Comparison of ENCODE assay signal across 8 mouse cellular contexts in the genomic region with DNA sequence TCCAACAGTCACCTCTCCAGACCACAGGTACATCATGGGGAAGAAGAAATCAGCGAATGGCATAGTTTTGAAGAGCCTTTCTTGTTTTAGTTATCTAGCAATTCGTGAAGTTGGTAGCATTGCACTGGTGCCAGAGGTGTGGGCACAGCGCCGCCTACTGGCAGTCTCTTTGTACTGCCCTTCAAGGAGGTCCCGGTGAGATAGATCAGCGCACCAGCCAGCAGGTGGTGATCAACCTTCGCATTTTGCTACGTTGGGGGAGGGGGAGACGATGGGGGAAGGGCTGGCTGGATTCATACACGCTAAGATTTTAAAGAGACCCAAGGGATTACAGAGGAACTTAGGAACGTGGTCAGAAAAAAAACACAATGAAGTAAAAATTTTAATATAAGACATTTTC.
DNase-seq lines count a peak whose midpoint lies in the region; ATAC-seq lines count a peak whose summit lies in the region.

No protein-coding gene starts in this region.

- no peaks in the 10 kb centered on the region for H3K9me3 ChIP-seq in embryonic facial prominence, embryonic 11.5 days (replicated peaks; ENCODE audit: control insufficient read depth, low read length)
- no peaks in the 10 kb centered on the region for H3K9me3 ChIP-seq in limb, embryonic 11.5 days (ENCODE audit: control insufficient read depth, low read length)

- no peak overlapping the region for H3K9ac ChIP-seq in embryonic facial prominence, embryonic 11.5 days (replicated peaks; ENCODE audit: low read length)
- no peak overlapping the region for H3K9ac ChIP-seq in limb, embryonic 11.5 days (ENCODE audit: low read length)

- no peak overlapping the region for H3K4me3 ChIP-seq in embryonic facial prominence, embryonic 11.5 days (ENCODE audit: low read depth, low read length)
- H3K4me3 ChIP-seq in limb, embryonic 11.5 days (ENCODE audit: low read depth, low read length) = no peak overlapping the region

- peak; percentile 82 for DNase-seq in 3T3-L1 (ENCODE audit: low read depth, low spot score)
- DNase-seq in adrenal gland, postnatal 25 days = peak; percentile 84
- DNase-seq in embryonic facial prominence, embryonic 11.5 days (ENCODE audit: low spot score) = peak; percentile 88
- peak; percentile 12 to 35 for DNase-seq in heart, adult 9 months (ENCODE audit: low spot score in 2 of 2)
- DNase-seq in kidney, adult 8-10 months = peak; percentile 47 to 75
- peak; percentile 92 for DNase-seq in limb, embryonic 11.5 days (ENCODE audit: low spot score)
- peak; percentile 10 to 19 for DNase-seq in monocyte, adult 2 months (ENCODE audit: low read depth in 1 of 2, low spot score in 2 of 2)
- peak; percentile 31 to 65 for DNase-seq in spleen, postnatal 14 days (ENCODE audit: low spot score in 2 of 2)

- H3K27ac ChIP-seq in embryonic facial prominence, embryonic 11.5 days (replicated peaks; ENCODE audit: low read depth, low read length) = no peak overlapping the region
- H3K27ac ChIP-seq in limb, embryonic 11.5 days (replicated peaks; ENCODE audit: low read depth, low read length) = no peak overlapping the region

- H3K4me2 ChIP-seq in embryonic facial prominence, embryonic 11.5 days (ENCODE audit: low read depth, low read length) = no peak overlapping the region
- H3K4me2 ChIP-seq in limb, embryonic 11.5 days (ENCODE audit: low read depth, severe bottlenecking) = no peak overlapping the region

- WGBS in embryonic facial prominence, embryonic 11.5 days = 3% methylated on average over 11 of the region's 11 CpGs
- 1% methylated on average over 11 of the region's 11 CpGs for WGBS in limb, embryonic 11.5 days

- H3K36me3 ChIP-seq in embryonic facial prominence, embryonic 11.5 days (replicated peaks; ENCODE audit: control insufficient read depth, insufficient read depth, low read depth, low read length) = no peaks in the 10 kb centered on the region
- H3K36me3 ChIP-seq in limb, embryonic 11.5 days (ENCODE audit: control insufficient read depth, insufficient read depth, low read length) = no peaks in the 10 kb centered on the region

- 0 out of 2 replicates have a peak, but pooled peaks have one; percentile 59 for ATAC-seq in embryonic facial prominence, embryonic 11.5 days (replicated peaks; ENCODE audit: insufficient number of reproducible peaks, low FRiP score, low TSS enrichment, low read depth)
- ATAC-seq in limb, embryonic 11.5 days (ENCODE audit: insufficient number of reproducible peaks, low FRiP score, low TSS enrichment, low read depth) = peak; percentile 60; the same call in 1 of the 2 replicates

- H3K27me3 ChIP-seq in embryonic facial prominence, embryonic 11.5 days (ENCODE audit: control insufficient read depth, insufficient read depth, low read length) = no peaks in the 10 kb centered on the region
- H3K27me3 ChIP-seq in limb, embryonic 11.5 days (ENCODE audit: control insufficient read depth, insufficient read depth, low read length) = no peaks in the 10 kb centered on the region

- H3K4me1 ChIP-seq in embryonic facial prominence, embryonic 11.5 days (ENCODE audit: control insufficient read depth, insufficient read depth, low read length) = no peaks in the 10 kb centered on the region
- H3K4me1 ChIP-seq in limb, embryonic 11.5 days (ENCODE audit: control insufficient read depth, insufficient read depth, low read length) = no peaks in the 10 kb centered on the region

Comparison
In these comparisons a context has a peak if more than half of its experiments do, and no peak if none do; other contexts are left out.
1. DNase-seq: peak in every context shown above with its lines; median percentile 92 in limb, embryonic 11.5 days; 88 in embryonic facial prominence, embryonic 11.5 days; 84 in adrenal gland, postnatal 25 days; 82 in 3T3-L1; 61 in kidney, adult 8-10 months; 48 in spleen, postnatal 14 days; 24 in heart, adult 9 months; 14 in monocyte, adult 2 months.